Mouse (Mus musculus) G1E-ER4 (cell line): ENCODE data around the gene Ccng2. TPM values are rescaled to one million over a fixed set of nuclear protein-coding genes. Genes with fewer than 3 reads are reported as not detected.
A peak's percentile ranks its signal among the peaks of the same experiment; 100 is the strongest.

Source experiments
- GATA1 ChIP-seq: IDR thresholded peaks from one replicate; pipeline ENCODE4 v1.8.0; 2012; ENCODE audit warnings: low read length, inconsistent platforms
- polyA plus RNA-seq: library from polyadenylated mRNA; stranded (reverse); fragments of >175 nt; gene quantifications from 2 replicates; pipeline ENCODE4 v1.2.3, GENCODE M21; 2012

Ccng2 gene
- polyA plus RNA-seq = 19.6 and 30.7 TPM in 2 replicates

DNA sequence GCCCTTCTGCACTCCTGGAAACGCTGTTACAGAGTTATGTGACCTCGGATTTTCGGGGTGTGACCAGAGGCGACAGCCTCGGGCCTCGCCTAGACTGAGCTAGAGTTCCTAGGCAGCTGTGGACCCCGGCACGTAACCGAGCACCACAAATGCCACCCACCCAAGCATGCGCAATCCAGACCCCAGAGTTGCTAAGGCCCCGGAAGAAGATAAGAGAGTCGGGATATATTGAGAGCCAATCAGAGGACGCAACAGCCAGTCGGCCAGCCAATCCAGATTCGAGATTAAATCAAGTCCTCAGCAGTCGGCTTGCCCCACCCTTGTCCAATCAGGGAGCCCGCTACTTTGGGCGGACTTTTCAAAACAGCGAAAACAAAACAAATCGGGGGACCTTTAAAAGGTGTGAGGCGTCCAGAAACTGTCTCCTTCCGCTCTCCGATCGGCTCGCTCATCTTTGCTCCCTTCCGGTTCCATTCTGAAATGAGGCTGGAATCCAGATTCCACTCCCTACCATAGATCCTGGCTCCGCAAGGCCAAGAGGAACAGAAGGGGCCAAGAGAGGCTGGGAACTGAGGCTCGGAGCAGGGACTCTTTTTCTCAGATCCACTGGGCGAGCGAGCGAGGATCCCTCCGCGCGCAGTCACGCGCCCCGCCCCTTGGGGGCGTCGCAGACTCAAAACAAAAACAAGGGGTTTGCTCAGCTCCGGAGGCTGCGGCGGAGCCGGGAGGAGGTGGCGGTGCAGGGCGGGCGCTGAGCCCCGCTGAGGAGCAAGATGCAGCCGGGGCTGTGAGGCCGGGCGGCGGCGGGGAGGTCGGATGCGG is at the start of gene Ccng2:
Gene Ccng2, plus strand, starts transcription at position 375 of the 822 bp plus-strand sequence.
- peak; percentile 22 for TF ChIP-seq GATA1

- no peak for TF ChIP-seq GATA1
Observed at GRCm38 (mm10) chr5:93218375-93218774, 48.7 kb upstream of the Ccng2 start.

- no peak for TF ChIP-seq GATA1
Observed at GRCm38 (mm10) chr5:93221661-93222060, 45.4 kb upstream of the Ccng2 start.

- TF ChIP-seq GATA1 = no peak
Observed at GRCm38 (mm10) chr5:93224549-93224948, 42.5 kb upstream of the Ccng2 start.

DNA sequence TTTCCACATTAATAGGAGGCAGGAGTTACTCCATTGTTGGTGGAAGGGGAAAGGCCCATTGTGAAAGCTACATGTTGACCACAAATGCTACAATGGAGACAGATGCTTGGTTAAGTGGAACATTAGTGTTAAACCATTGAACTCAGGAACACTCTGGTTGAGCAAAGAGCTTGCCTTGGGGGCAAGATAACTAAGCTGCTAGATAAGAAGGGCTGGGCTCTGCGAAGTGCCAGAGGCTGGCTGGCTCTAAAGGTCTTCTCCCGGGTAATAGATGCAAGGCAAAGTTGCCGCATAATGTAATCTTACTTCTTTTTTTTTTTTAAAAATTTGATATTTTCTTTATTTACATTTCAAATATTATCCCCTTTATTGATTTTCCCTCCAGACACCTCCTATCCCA is 39.9 kb upstream of the Ccng2 start:
- TF ChIP-seq GATA1 = no peak

DNA sequence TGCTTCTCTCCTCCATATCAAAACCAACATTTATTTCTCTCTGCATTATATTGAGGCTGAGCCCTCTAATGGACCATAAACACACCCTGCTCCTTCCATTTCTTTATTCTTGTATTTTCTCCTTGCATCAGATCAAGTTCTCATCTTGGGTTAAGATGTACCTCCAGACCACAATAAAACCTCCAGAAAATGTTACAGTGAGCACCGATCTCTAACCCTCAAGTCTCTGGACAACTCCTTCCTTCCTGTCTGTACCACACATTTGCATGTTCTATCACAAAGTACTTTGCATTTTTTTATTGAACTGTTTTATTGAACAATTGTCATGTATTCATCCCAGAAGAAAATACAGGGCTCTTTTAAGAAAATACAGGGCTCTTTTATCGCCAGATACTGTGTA is 37.5 kb upstream of the Ccng2 start:
- no peak for TF ChIP-seq GATA1

GRCm38 (mm10) chr5:93231721-93232120 is 35.3 kb upstream of the Ccng2 start:
- TF ChIP-seq GATA1 = no peak

DNA sequence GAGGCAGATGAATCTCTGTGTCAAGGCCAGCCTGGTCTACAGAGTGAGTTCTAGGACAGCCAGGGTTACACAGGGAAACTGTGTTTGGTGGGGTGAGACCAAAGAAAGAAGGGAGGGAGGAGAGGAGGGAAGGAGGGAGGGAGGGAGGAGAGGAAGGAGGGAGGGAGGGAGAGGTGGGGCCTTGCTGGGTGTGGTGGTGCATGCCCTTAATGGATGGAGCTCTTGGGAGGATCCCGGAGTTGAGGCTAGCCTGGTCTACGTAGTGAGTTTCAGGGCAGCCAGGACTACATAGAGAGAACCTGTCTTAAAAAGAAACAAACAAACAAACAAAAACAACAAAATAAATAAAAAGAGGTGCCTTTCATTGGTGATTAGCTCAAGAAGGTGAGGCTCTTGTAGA is 34.2 kb upstream of the Ccng2 start:
- TF ChIP-seq GATA1 = no peak

GRCm38 (mm10) chr5:93234130-93234529 is 32.9 kb upstream of the Ccng2 start:
- TF ChIP-seq GATA1 = no peak

- no peak for TF ChIP-seq GATA1
Observed at GRCm38 (mm10) chr5:93234605-93235004, 32.5 kb upstream of the Ccng2 start.

DNA sequence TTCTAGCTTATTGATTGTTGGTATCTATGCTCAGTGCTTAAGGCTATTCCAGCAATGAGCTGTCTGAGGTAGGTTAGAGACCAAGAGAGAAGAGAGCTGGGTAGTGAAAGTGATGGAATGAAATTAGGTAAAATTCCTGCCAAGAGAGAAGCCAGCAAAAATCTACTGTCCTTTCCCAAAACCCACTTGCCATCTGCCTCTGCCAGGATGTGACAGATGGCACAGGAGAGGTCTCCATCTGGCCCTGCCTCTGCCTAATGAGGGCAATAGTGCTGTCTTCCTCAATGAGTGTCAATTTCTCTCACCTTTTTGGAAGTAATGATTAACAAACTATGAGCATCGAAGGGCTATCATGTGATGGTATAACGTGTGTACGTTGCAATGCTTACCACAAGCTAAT is 31.2 kb upstream of the Ccng2 start:
- TF ChIP-seq GATA1 = no peak

GRCm38 (mm10) chr5:93236541-93236940 is 30.5 kb upstream of the Ccng2 start:
- TF ChIP-seq GATA1 = no peak

DNA sequence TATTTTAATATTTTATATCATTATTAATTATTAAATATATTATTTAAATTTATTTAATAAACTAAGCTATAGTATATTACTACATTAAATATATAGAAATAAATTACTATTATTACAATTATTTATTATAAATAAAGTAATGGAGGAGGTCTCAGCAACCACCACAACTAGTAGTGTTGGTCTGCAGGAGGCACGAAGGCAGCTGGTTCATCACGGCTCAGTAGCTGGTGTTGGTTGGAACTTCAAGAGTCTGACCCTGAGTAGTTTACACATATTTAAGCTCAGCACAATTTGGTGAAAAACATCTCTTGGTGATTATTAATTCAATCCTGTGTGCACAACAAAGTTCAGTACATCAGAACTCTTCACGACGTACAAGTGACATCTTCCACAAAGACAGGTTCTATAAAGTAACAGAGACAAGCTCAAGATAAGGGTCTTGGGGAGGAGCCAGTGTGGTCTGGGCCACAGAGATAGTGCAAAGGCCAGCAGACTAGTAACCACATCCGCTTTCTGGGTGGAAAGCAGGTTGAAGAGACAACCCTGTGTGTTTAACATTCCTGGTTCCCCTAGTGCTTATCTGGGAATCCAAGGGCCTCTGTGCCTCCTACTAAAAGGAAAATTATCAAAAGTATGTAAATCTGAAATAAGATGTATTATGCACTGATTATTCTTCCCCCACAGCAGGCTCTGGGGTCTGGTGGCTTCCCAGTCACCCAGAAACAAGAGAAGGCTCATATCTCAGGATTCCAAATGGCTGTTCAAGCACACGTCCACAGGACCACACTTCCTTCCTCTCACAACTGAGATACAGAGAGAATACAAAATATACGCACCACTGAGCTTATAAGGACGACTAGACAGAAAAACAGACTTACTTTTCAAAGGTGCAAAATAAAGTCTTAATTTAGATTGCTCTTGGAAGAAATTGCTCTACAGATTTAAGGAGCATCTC is 27.2 kb upstream of the Ccng2 start:
- peak; percentile 86 for TF ChIP-seq GATA1

DNA sequence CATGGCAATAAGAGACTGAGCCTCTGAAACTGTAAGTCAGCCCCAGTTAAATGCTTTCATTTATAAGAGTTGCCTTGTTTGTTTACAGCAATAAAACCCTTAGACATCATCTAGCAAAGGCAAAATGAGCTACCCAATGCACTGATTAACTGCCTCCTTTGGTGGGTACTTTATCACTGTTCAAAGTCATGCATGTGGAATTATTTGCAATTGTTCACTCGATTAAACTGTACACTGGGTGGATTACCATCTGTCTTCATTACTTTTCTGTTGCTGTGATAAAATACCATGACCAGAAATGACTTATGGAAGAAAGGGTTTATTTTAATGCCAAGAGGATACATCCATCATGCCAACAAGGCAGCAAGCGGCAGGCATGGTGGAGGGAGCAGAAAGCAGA is 21.8 kb upstream of the Ccng2 start:
- no peak for TF ChIP-seq GATA1

DNA sequence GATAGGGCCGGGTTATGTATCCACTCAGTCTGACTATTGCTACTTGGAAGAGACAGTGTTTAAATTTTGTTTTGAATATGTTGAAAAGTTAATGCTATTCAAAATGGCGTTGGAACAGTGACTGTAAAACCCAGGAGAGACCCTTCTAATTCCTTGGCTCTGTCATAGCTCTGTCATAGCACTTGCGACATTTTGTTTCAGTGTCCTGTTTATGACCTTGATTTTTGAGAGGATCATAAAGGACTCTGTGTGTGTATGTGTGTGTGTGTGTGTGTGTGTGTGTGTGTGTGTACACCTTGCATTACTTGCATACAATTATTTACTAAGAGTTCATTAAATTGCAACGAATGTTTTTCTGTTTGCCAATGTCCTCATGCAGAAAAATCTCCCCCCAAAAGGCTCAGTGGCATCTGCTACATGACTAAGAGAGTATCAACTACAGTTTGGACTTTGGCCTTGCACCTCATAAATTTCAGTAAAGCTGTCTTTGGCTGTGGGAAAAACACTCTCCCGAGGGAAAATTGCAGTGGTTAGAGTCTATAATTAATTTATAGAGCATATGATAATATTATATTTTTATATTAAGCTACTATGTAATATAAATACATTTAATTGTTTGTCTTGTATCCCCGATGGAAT is 17.0 kb upstream of the Ccng2 start:
- TF ChIP-seq GATA1 = no peak
